Mouse (Mus musculus) bone marrow, adult 2 months (tissue): Measurements from ENCODE around the gene Prdm16. TPM values are rescaled to one million over a fixed set of nuclear protein-coding genes. Genes with fewer than 3 reads are reported as not detected.
A peak's percentile ranks its signal among the peaks of the same experiment; 100 is the strongest.

Experiments
- H3K27ac ChIP-seq: fragments of 200-500 bp; 2 replicates; pipeline ENCODE4 v1.5.1; 2012; ENCODE audit warnings: low read depth, mild to moderate bottlenecking, control low read depth, inconsistent platforms, low read length; ENCODE audit not compliant: control insufficient read depth, poor library complexity, insufficient read depth
- H3K4me1 ChIP-seq: fragments of 200-500 bp; 2 replicates; pipeline ENCODE4 v1.6.1; 2011; ENCODE audit warnings: low read length; ENCODE audit not compliant: control insufficient read depth, insufficient read depth
- H3K4me3 ChIP-seq: fragments of 200-500 bp; replicated peaks from 2 replicates; pipeline ENCODE3; 2011; ENCODE audit warnings: mild to moderate bottlenecking, low read depth, low read length, control low read depth; ENCODE audit not compliant: control insufficient read depth
- CTCF ChIP-seq: fragments of 200-500 bp; IDR thresholded peaks from 2 replicates; pipeline ENCODE4 v1.5.1; 2011; ENCODE audit warnings: low read length, control low read depth; ENCODE audit not compliant: control insufficient read depth, insufficient read depth
- POLR2A ChIP-seq: fragments of 200-500 bp; IDR thresholded peaks from 2 replicates; pipeline ENCODE4 v1.6.1; 2011; ENCODE audit warnings: low read depth, mild to moderate bottlenecking, control low read depth, low read length, borderline replicate concordance; ENCODE audit not compliant: control insufficient read depth
- WGBS: fragments of 180-500 bp; shearing (Covaris S2); methylation state at CpG from one replicate; pipeline ENCODE4 v1.1.7; 2018; 5-methylcytosine and 5-hydroxymethylcytosine counted together
- polyA plus RNA-seq: library from polyadenylated mRNA; stranded (reverse); fragments of >200 nt; gene quantifications from 2 replicates; pipeline ENCODE4 v1.2.4, GENCODE M21; 2011; ENCODE audit warnings: low replicate concordance; ENCODE audit not compliant: missing spikeins, insufficient read depth, insufficient read length

Gene Prdm16
- polyA plus RNA-seq, 1 experiment, result 0.70 TPM

- peak overlapping the region; percentile 31 for H3K4me3 ChIP-seq
- WGBS, result 76% methylated on average over 48 of the region's 48 CpGs
- TF ChIP-seq POLR2A, result no peak
- TF ChIP-seq CTCF, result no peak
Measured at GRCm38 (mm10) chr4:154334699-154335402, 301.8 kb downstream of the Prdm16 start.

GRCm38 (mm10) chr4:154333300-154333699 is 303.4 kb downstream of the Prdm16 start:
- no peaks in the 10 kb centered on the region for H3K4me1 ChIP-seq
- 69% methylated on average over 8 of the region's 8 CpGs for WGBS
- no peak for TF ChIP-seq POLR2A
- TF ChIP-seq CTCF, result no peak
- H3K27ac ChIP-seq, result no peak overlapping the region
- no peak overlapping the region for H3K4me3 ChIP-seq

More at GRCm38 (mm10) chr4:154334699-154335402, 301.8 kb downstream of the Prdm16 start:
- Histone ChIP-seq H3K4me1 (no peaks in the 10 kb centered on the region), H3K27ac (no peak overlapping the region)

- H3K4me3 ChIP-seq, result no peak overlapping the region
- H3K27ac ChIP-seq, result no peak overlapping the region
- no peak for TF ChIP-seq POLR2A
- TF ChIP-seq CTCF, result no peak
- 85% methylated on average over 12 of the region's 12 CpGs for WGBS
- H3K4me1 ChIP-seq, result no peaks in the 10 kb centered on the region
Measured at GRCm38 (mm10) chr4:154331271-154331670, 305.4 kb downstream of the Prdm16 start.

GRCm38 (mm10) chr4:154330001-154330400 is 306.7 kb downstream of the Prdm16 start:
- 83% methylated on average over 7 of the region's 7 CpGs for WGBS
- TF ChIP-seq CTCF, result no peak
- no peak for TF ChIP-seq POLR2A
- Histone ChIP-seq H3K27ac (no peak overlapping the region), H3K4me1 (no peaks in the 10 kb centered on the region), H3K4me3 (no peak overlapping the region)

- H3K27ac ChIP-seq, result no peak overlapping the region
- H3K4me1 ChIP-seq, result no peaks in the 10 kb centered on the region
- H3K4me3 ChIP-seq, result no peak overlapping the region
- TF ChIP-seq CTCF (peak; percentile 40; the same call in 1 of the 2 replicates), POLR2A (no peak)
- WGBS, result 28% methylated on average over 6 of the region's 6 CpGs
Measured at GRCm38 (mm10) chr4:154328836-154329235, 307.8 kb downstream of the Prdm16 start.

GRCm38 (mm10) chr4:154328431-154328830 is 308.2 kb downstream of the Prdm16 start:
- H3K4me1 ChIP-seq, result no peaks in the 10 kb centered on the region
- WGBS, result 74% methylated on average over 20 of the region's 20 CpGs
- TF ChIP-seq CTCF, result no peak
- no peak for TF ChIP-seq POLR2A
- H3K27ac ChIP-seq, result no peak overlapping the region
- H3K4me3 ChIP-seq, result no peak overlapping the region

GRCm38 (mm10) chr4:154325410-154325809 is 311.3 kb downstream of the Prdm16 start:
- WGBS, result 73% methylated on average over 4 of the region's 4 CpGs
- Histone ChIP-seq H3K27ac (no peak overlapping the region), H3K4me3 (no peak overlapping the region), H3K4me1 (no peaks in the 10 kb centered on the region)
- no peak for TF ChIP-seq POLR2A
- no peak for TF ChIP-seq CTCF

- Histone ChIP-seq H3K27ac (no peak overlapping the region), H3K4me3 (no peak overlapping the region), H3K4me1 (no peaks in the 10 kb centered on the region)
- TF ChIP-seq CTCF, result no peak
- no peak for TF ChIP-seq POLR2A
- WGBS, result 68% methylated on average over 11 of the region's 11 CpGs
Measured at GRCm38 (mm10) chr4:154313622-154313967, 323.1 kb downstream of the Prdm16 start.
